Mouse (Mus musculus): ENCODE results near the gene Capn7. TPM values are rescaled to one million over a fixed set of nuclear protein-coding genes. Genes with fewer than 3 reads are reported as not detected.

Gene Capn7
- total RNA-seq, 2 experiments from 2014 or later: 38.9 to 39.3 TPM

- intact Hi-C loops (cut with DNase I): no loop called here
- no peak for DNase-seq (ENCODE audit: extremely low spot score in 1 of 2, low spot score in 2 of 2)
Observed at GRCm38 (mm10) chr14:31343241-31343640, 6.8 kb downstream of the Capn7 start.

GRCm38 (mm10) chr14:31345367-31345766 lies 8.9 kb downstream of the Capn7 start:
- no peak for DNase-seq (ENCODE audit: extremely low spot score in 1 of 2, low spot score in 2 of 2)
- intact Hi-C loops (cut with DNase I): no loop called here

GRCm38 (mm10) chr14:31362236-31362635 lies 25.8 kb downstream of the Capn7 start:
- DNase-seq (ENCODE audit: extremely low spot score in 1 of 2, low spot score in 2 of 2): no peak
- intact Hi-C loops (cut with DNase I): no loop called here

GRCm38 (mm10) chr14:31364589-31364988 lies 28.2 kb downstream of the Capn7 start:
- DNase-seq (ENCODE audit: extremely low spot score in 1 of 2, low spot score in 2 of 2): no peak
- intact Hi-C loops (cut with DNase I): no loop called here

- peak in 1 of 2 experiments; percentile 77 for DNase-seq (ENCODE audit: extremely low spot score in 1 of 2, low spot score in 2 of 2)
- intact Hi-C loops (cut with DNase I): loop anchor here (5.0 kb wide), 1 partner anchor 107 kb away; no protein-coding TSS in a partner anchor
Observed at GRCm38 (mm10) chr14:31365350-31365749, 28.9 kb downstream of the Capn7 start.

DNA sequence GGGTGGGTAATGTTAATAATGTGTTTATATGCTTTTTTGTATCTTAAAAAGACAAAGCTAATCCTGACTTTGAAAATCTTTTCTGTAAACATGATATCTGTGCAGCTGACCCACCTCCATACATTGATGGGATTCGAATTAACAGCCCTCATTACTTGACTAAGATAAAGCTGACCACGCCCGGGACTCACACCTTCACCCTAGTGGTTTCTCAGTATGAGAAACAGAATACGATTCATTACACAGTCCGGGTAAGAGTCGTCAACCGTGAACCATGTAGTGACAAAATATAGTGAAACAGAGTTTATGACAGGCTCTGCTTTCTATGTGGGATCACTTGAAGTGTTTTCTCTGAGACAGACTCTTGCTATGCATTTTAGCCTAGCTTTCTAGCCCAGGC lies 31.5 kb downstream of the Capn7 start:
- DNase-seq (ENCODE audit: extremely low spot score in 1 of 2, low spot score in 2 of 2): no peak
- intact Hi-C loops (cut with DNase I): loop anchor here (5.0 kb wide), 1 partner anchor 104 kb away; no protein-coding TSS in a partner anchor

DNA sequence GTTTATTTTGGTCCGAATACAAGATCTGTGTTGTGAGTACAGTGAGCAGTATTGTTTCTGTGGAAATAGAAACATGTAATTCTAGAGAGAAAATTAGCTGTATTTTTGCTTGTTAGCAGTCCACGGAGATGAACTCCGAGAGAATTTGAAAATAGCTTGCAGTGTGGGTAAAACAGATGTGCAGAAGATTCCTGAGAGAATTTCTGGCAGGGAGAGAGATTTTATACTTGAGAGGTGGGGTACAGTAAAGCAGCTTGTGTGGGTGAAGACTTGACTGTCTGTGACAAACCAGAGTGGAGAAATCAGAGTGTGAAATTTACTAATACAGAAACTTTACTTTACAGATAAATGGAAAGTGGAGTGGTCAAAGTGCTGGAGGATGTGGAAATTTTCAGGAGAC lies 32.9 kb downstream of the Capn7 start:
- intact Hi-C loops (cut with DNase I): loop anchor here (5.0 kb wide), 1 partner anchor 103 kb away; no protein-coding TSS in a partner anchor
- no peak for DNase-seq (ENCODE audit: extremely low spot score in 1 of 2, low spot score in 2 of 2)

DNA sequence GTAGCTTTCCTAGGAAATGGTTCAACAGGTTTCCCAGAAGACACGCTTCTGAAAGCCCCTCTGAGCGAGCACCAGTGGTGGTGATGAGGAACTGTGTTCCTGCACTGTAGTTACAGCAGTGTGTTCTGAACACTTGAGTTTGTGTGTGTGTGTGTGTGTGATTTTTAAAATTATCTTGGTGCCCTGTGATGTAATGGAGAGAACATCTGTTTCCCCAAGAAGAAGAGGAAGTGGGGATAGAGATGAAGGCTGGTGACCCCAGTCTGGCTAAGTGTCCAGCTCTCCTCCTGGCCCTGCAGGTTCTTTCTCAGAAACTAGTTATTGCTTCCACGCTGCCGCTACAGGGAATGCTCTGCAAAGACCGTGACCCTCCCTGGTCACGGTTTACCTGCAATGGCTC lies 38.0 kb downstream of the Capn7 start:
- DNase-seq (ENCODE audit: extremely low spot score in 1 of 2, low spot score in 2 of 2): no peak
- intact Hi-C loops (cut with DNase I): no loop called here

DNA sequence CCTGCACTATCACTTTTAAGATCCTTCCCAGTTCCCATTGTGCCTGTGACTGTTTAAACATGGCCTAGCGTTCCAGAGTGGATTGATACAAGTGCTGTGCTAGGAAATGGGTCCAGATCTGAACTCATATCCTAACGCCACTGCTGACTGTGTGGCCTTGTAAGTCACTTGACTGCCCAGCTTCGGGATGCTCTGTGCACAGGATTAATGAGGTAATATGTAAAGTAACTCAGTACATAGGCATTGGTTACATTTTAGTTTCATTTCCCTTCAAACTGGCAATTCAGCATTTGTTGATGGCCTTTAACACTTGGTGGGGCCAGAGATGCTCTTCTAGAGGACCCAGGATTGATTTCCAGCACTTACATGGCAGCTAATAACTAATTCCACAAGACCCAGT lies 39.9 kb downstream of the Capn7 start:
- DNase-seq (ENCODE audit: extremely low spot score in 1 of 2, low spot score in 2 of 2): no peak
- intact Hi-C loops (cut with DNase I): no loop called here

DNA sequence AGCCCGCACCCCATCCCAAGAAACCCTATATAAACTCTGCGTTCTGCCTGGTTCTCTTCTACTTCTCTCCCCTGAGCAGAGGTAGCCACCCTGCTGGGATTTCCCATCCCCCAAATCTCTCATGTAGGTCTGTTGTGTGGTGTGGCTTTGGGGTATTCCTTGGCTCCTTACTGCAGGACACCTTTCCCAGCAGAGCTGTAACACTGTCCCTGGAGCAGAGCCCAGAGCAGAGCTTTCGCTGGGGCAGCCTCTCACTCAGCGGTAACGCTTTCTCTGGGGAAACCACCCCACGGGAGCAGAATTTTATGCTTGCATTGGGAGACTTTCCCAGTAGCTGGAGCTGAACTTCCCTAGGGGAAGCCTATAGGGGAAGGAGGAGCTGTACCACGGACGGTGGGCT lies 45.8 kb downstream of the Capn7 start:
- intact Hi-C loops (cut with DNase I): loop anchor here (2.0 to 5.0 kb wide), 2 partner anchors 55 to 90 kb away; partner anchors contain the start of gene Sh3bp5
- no peak for DNase-seq (ENCODE audit: extremely low spot score in 1 of 2, low spot score in 2 of 2)

- intact Hi-C loops (cut with DNase I): loop anchor here (2.0 to 5.0 kb wide), 2 partner anchors 53 to 89 kb away; partner anchors contain the start of gene Sh3bp5
- peak; percentile 71 for DNase-seq (ENCODE audit: extremely low spot score in 1 of 2, low spot score in 2 of 2)
Observed at GRCm38 (mm10) chr14:31383470-31384050, 47.1 kb downstream of the Capn7 start.

- peak in 1 of 2 experiments; percentile 72 for DNase-seq (ENCODE audit: extremely low spot score in 1 of 2, low spot score in 2 of 2)
- intact Hi-C loops (cut with DNase I): loop anchor here (5.0 kb wide), 1 partner anchor 88 kb away; no protein-coding TSS in a partner anchor
Observed at GRCm38 (mm10) chr14:31384366-31385323, 48.2 kb downstream of the Capn7 start.

DNA sequence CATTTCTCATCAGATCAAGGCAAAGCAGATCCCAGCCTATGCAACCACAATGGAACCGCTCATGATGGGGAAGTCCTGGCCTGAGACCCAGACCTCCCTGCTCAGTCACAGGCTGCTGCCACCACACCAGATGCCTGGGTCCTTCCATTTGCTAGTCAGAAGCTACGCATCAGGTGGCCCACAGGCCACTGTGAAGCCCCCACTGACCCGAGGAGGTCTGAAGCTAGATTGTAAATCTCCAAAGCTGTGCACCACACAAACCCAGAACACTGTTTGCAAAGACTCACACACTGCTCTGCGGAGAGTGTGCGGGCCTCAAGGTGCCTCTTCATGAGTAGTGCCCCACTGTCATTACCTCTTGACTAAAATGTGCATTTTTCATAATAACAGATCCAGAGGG lies 49.0 kb downstream of the Capn7 start:
- no peak for DNase-seq (ENCODE audit: extremely low spot score in 1 of 2, low spot score in 2 of 2)

DNA sequence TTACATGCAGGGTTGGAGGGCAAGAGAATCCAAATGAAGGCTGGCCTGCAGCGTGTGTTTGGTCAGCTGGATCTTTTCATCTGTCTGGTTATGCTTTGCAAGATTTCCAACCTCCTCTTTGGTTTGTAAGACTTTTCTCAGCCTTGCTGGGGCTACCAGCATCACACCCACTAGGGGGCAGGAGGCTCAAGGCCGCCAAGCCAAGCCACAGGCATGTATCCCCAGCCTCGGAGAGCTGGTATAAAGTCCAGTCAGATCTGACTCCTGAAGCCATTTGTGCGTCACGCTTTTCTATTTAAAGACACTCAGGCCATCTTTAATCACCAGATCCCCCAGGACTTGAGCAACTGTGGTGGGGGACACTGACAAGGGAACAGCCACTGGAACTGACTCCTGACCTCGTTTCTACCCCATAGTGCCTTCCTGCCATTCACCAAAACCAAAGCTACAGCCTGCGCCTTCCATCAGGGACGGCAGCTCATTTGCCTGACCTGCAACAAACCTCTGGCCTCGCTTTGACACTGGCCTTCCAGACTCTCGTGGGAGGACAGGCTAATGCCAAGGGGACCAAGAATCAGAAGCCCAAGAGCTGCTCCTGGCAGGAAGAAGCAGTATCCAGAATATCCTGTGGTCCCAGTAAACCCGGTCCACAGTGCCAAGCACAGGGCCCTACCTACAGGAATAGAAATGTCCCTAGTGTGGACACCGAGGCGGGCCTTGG lies 49.7 kb downstream of the Capn7 start:
- peak; percentile 55 to 87 for DNase-seq (ENCODE audit: extremely low spot score in 1 of 2, low spot score in 2 of 2)
- intact Hi-C loops (cut with DNase I): no loop called here

More for the DNA sequence above, 49.0 kb downstream of the Capn7 start:
- intact Hi-C loops (cut with DNase I): no loop called here

DNA sequence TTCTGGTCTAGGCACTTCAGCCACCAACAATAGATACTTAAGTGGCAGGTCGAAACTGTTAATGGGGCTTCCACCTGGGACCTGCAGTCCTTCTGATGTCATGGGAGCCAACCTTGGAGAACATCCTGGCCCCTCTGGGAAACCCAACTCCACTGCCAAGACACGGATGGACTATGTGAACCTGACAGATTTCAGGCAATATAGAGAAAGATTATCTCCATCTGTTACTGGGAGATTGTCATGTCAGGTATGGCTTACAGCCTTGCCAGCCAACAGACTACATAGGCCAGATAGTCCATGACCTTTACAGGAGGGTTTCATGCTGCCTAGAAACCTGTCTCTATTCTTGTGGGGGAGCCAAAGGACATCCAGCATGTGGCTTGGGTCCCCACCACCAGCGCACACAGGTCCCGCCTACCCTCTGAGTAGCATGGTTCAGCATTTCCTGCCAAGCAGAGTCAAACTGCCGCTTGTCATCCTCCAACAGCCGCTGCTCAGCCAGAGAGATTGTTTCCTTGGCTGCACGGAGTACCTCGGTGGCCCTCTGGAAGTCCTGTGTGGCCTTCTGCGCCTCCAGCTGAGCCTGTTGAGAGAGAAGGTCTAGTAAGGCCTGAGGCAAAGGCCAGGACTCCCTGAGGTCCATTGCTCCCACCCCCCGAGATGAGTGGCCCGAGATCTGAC lies 51.0 kb downstream of the Capn7 start:
- DNase-seq (ENCODE audit: extremely low spot score in 1 of 2, low spot score in 2 of 2): no peak
- intact Hi-C loops (cut with DNase I): no loop called here

- DNase-seq (ENCODE audit: extremely low spot score in 1 of 2, low spot score in 2 of 2): no peak
- intact Hi-C loops (cut with DNase I): no loop called here
Observed at GRCm38 (mm10) chr14:31388086-31388872, 51.8 kb downstream of the Capn7 start.

DNA sequence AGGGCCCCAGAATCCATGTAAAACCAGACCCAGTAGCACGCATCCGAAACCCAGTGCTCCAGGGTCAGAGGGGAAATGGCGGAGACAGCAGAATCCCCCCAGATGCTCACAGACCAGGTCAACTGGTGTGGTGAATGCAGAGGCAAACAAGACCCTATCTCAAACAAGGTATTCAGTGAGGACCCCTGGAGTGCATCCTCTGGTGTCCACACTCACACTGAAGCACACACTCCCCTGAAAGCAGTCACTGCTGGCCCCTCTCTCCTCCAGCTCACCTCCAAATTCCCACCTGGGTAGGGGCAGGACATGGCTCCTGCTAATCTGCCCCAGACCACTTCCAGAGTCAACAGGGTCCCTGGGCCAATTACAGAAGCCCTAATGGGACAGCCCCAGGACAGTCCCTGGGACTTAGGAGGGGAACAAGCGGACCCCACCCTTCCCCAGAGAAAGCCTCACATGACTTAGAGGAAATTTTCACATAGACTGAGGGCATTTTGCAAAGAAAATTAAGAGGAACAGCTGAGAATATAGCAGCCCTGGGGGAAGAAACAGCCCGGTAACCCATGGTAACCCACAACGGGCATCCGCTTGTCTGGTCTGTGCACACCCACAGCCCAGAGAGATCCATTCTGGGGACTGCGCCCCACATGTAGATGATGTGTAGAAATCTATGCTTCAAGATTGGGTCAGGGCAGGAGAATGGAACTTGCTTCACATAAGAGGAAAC lies 53.1 kb downstream of the Capn7 start:
- DNase-seq (ENCODE audit: extremely low spot score in 1 of 2, low spot score in 2 of 2): no peak
- intact Hi-C loops (cut with DNase I): no loop called here

Measured in left cerebral cortex, postnatal 10 days (tissue).